ENCODE assay signal across 8 mouse cellular contexts in genomic region chr3:121964173-121964572, GRCm38 (mm10). TPM values are rescaled to one million over a fixed set of nuclear protein-coding genes. Genes with fewer than 3 reads are reported as not detected.
DNase-seq lines count a peak whose midpoint lies in the region; ATAC-seq and TF ChIP-seq lines count a peak whose summit lies in the region.

No protein-coding gene starts in this region.

- ATAC-seq in forebrain, embryonic 16.5 days, result 0 out of 2 replicates have a peak, but pooled peaks have one; percentile 24
- ATAC-seq in forebrain, embryonic 12.5 days (ENCODE audit: low FRiP score), result no peak
- no peak for ATAC-seq in midbrain, embryonic 13.5 days

- H3K4me3 ChIP-seq in forebrain, embryonic 16.5 days (replicated peaks; ENCODE audit: low read length), result no peak overlapping the region
- no peak overlapping the region for H3K4me3 ChIP-seq in forebrain, embryonic 12.5 days (replicated peaks)
- no peak overlapping the region for H3K4me3 ChIP-seq in midbrain, embryonic 10.5 days
- H3K4me3 ChIP-seq in midbrain, embryonic 13.5 days (replicated peaks), result no peak overlapping the region
- H3K4me3 ChIP-seq in lung, adult 2 months (replicated peaks; ENCODE audit: extremely low read depth, low read depth, low read length), result no peak overlapping the region

- H3K9ac ChIP-seq in forebrain, embryonic 16.5 days (replicated peaks; ENCODE audit: low read depth, low read length), result no peak overlapping the region
- H3K9ac ChIP-seq in forebrain, embryonic 12.5 days, result no peak overlapping the region
- no peak overlapping the region for H3K9ac ChIP-seq in midbrain, embryonic 13.5 days (replicated peaks)

- TF ChIP-seq CTCF in lung, adult 2 months (IDR thresholded peaks at IDR 0.05; ENCODE audit: insufficient read depth, low read length), result peak; percentile 45

- no peaks in the 10 kb centered on the region for H3K36me3 ChIP-seq in forebrain, embryonic 16.5 days (ENCODE audit: control insufficient read depth, insufficient read depth)
- no peaks in the 10 kb centered on the region for H3K36me3 ChIP-seq in forebrain, embryonic 12.5 days (replicated peaks)
- no peaks in the 10 kb centered on the region for H3K36me3 ChIP-seq in midbrain, embryonic 10.5 days
- H3K36me3 ChIP-seq in midbrain, embryonic 13.5 days, result no peaks in the 10 kb centered on the region

- TF ChIP-seq POLR2A in lung, adult 2 months (IDR thresholded peaks at IDR 0.05; ENCODE audit: borderline replicate concordance, extremely low read depth, low read depth, low read length), result no peak

- no peak overlapping the region for H3K27ac ChIP-seq in forebrain, embryonic 16.5 days (ENCODE audit: low read length)
- no peak overlapping the region for H3K27ac ChIP-seq in forebrain, embryonic 12.5 days
- no peak overlapping the region for H3K27ac ChIP-seq in midbrain, embryonic 10.5 days (replicated peaks)
- no peak overlapping the region for H3K27ac ChIP-seq in midbrain, embryonic 13.5 days

- peaks cover 7% of the 10 kb centered on the region for H3K27me3 ChIP-seq in forebrain, embryonic 16.5 days (replicated peaks; ENCODE audit: control insufficient read depth, insufficient read depth, low read length)
- peaks cover 18% of the 10 kb centered on the region for H3K27me3 ChIP-seq in forebrain, embryonic 12.5 days
- peaks cover 22% of the 10 kb centered on the region for H3K27me3 ChIP-seq in midbrain, embryonic 10.5 days (ENCODE audit: low read depth, poor library complexity, severe bottlenecking)
- peaks cover 34% of the 10 kb centered on the region for H3K27me3 ChIP-seq in midbrain, embryonic 13.5 days

- H3K4me2 ChIP-seq in forebrain, embryonic 16.5 days (ENCODE audit: low read length), result no peak overlapping the region
- no peak overlapping the region for H3K4me2 ChIP-seq in forebrain, embryonic 12.5 days
- no peak overlapping the region for H3K4me2 ChIP-seq in midbrain, embryonic 13.5 days (replicated peaks)

- no peaks in the 10 kb centered on the region for H3K9me3 ChIP-seq in forebrain, embryonic 16.5 days (ENCODE audit: control insufficient read depth, low read length)
- H3K9me3 ChIP-seq in forebrain, embryonic 12.5 days, result no peaks in the 10 kb centered on the region
- H3K9me3 ChIP-seq in midbrain, embryonic 10.5 days (replicated peaks), result no peaks in the 10 kb centered on the region
- no peaks in the 10 kb centered on the region for H3K9me3 ChIP-seq in midbrain, embryonic 13.5 days

- H3K4me1 ChIP-seq in forebrain, embryonic 16.5 days (replicated peaks; ENCODE audit: control insufficient read depth, insufficient read depth, low read length), result peaks cover 16% of the 10 kb centered on the region
- H3K4me1 ChIP-seq in forebrain, embryonic 12.5 days, result peaks cover 14% of the 10 kb centered on the region
- peaks cover 22% of the 10 kb centered on the region for H3K4me1 ChIP-seq in midbrain, embryonic 10.5 days
- H3K4me1 ChIP-seq in midbrain, embryonic 13.5 days (replicated peaks), result peaks cover 16% of the 10 kb centered on the region
- no peaks in the 10 kb centered on the region; the same call in 1 of the 2 replicates for H3K4me1 ChIP-seq in lung, adult 2 months (ENCODE audit: control insufficient read depth, insufficient read depth, low read length)

- peak; percentile 48 for DNase-seq in midbrain, embryonic 10.5 days (ENCODE audit: low spot score)
- DNase-seq in embryo, embryonic 11 days, result peak; percentile 80
- DNase-seq in lung, adult 2 months, result no peak
- DNase-seq in thymus, postnatal 0 days (ENCODE audit: low spot score), result peak; percentile 53
- DNase-seq in layer of hippocampus, postnatal 25 days (ENCODE audit: extremely low spot score in 1 of 2, low spot score in 1 of 2), result no peak

RNA-seq across cellular contexts. Expression of gene Arhgap29, which starts 11.8 kb away (rescaled TPM):
- polyA plus RNA-seq in forebrain, embryonic 16.5 days (2015; fragmentation: Nextera tagmentation; extraction: Ambion mirVana), result 18.3 and 27.8 TPM in 2 replicates
- polyA plus RNA-seq in forebrain, embryonic 12.5 days (2016; fragmentation: Nextera tagmentation; extraction: Ambion mirVana), result 21.1 and 25.1 TPM in 2 replicates
- 27.0 and 29.3 TPM in 2 replicates for polyA plus RNA-seq in midbrain, embryonic 10.5 days (2016; fragmentation: Nextera tagmentation; extraction: Ambion mirVana)
- 18.1 and 18.9 TPM in 2 replicates for polyA plus RNA-seq in midbrain, embryonic 13.5 days (2015; fragmentation: Nextera tagmentation; extraction: Ambion mirVana)
- polyA plus RNA-seq in lung, adult 2 months (2012; rRNA removed), result 51.0 and 73.8 TPM in 2 replicates
- polyA plus RNA-seq in thymus, postnatal 0 days (2015; fragmentation: Nextera tagmentation; extraction: Ambion mirVana), result 3.4 and 4.9 TPM in 2 replicates
- 10 to 100 TPM; 15.9 to 18.4 TPM for total RNA-seq in layer of hippocampus, postnatal 25 days (2021)

Comparison
In these comparisons a context has a peak if more than half of its experiments do, and no peak if none do; other contexts are left out.
1. DNase-seq: peak in midbrain, embryonic 10.5 days (single experiment), embryo, embryonic 11 days (single experiment) and thymus, postnatal 0 days (single experiment); none in lung, adult 2 months (single experiment) and layer of hippocampus, postnatal 25 days (0 of 2).